8 mouse cellular contexts compared by ENCODE assay signal in the genomic region with DNA sequence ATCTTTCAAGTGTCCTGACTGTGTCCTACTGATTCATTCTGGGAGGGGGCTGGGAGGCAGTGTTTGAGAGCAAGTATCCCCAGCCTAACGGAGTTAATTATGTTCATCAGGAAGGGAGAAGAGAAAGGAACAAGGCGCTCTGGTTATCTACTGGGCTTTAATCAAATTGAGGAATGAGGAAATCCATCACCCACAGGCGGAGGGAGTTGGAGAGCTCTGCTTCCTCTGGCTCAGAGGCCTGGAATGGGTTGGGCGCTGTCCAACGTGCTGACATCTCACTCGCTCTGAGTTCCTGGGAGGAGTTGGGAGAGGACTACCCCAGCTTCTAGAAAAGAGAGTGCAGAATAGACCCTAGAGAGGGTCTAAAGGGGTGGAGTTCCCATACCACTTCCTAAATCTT. TPM values are rescaled to one million over a fixed set of nuclear protein-coding genes. Genes with fewer than 3 reads are reported as not detected.
A peak's percentile ranks its signal among the peaks of the same experiment; 100 is the strongest.
DNase-seq lines count a peak whose midpoint lies in the region.

No protein-coding gene starts in this region.

- intact Hi-C loops in left cerebral cortex, postnatal 25 days (cut with DNase I) = no loop called here

- DNase-seq in cerebellum, postnatal 25 days = peak; percentile 65 to 82
- no peak for DNase-seq in cerebellum, adult 9-10 months
- DNase-seq in thymus, postnatal 14 days = peak; percentile 23
- DNase-seq in thymus, postnatal 10 days (ENCODE audit: low spot score in 2 of 2) = no peak
- peak; percentile 64 for DNase-seq in heart, adult 8-10 months (ENCODE audit: low spot score)
- DNase-seq in lung, postnatal 10 days = peak; percentile 80
- no peak for DNase-seq in natural killer cell, adult 2 months (ENCODE audit: low spot score in 2 of 2)
- DNase-seq in left cerebral cortex, postnatal 25 days (ENCODE audit: low spot score in 2 of 2) = no peak

RNA-seq across cellular contexts. Expression of a gene that starts 21.7 kb away (rescaled TPM):
- 1 to 10 TPM; 2.8 to 3.4 (median 3.1) TPM for total RNA-seq in heart, adult 8-10 months (2022)
- total RNA-seq in left cerebral cortex, postnatal 25 days (2021) = 1 to 10 TPM; 3.7 to 5.2 TPM

Comparison
In these comparisons a context has a peak if more than half of its experiments do, and no peak if none do; other contexts are left out.
1. DNase-seq: peak in cerebellum, postnatal 25 days (2 of 2), thymus, postnatal 14 days (single experiment), heart, adult 8-10 months (single experiment) and lung, postnatal 10 days (single experiment); none in cerebellum, adult 9-10 months (single experiment), thymus, postnatal 10 days (0 of 2), natural killer cell, adult 2 months (0 of 2) and left cerebral cortex, postnatal 25 days (0 of 2).